Mouse (Mus musculus): ENCODE results near the gene Prss56. TPM values are rescaled to one million over a fixed set of nuclear protein-coding genes. Genes with fewer than 3 reads are reported as not detected.

Prss56 gene
- polyA plus RNA-seq, 1 experiment from 2014 or later: not detected

- 7% methylated on average over 4 of the region's 4 CpGs for WGBS
These were observed 31.6 kb downstream of the Prss56 start for GRCm38 (mm10) chr1:87214748-87215147.

GRCm38 (mm10) chr1:87217938-87218337, 34.8 kb downstream of the Prss56 start:
- no peak overlapping the region for H3K9ac ChIP-seq
- 61% methylated on average over 3 of the region's 3 CpGs for WGBS
- no peaks in the 10 kb centered on the region for H3K9me3 ChIP-seq
- H3K27me3 ChIP-seq (replicated peaks): no peaks in the 10 kb centered on the region
- no peak overlapping the region for H3K4me2 ChIP-seq (replicated peaks)
- H3K36me3 ChIP-seq: peaks cover 16% of the 10 kb centered on the region
- H3K4me3 ChIP-seq (replicated peaks): no peak overlapping the region
- peaks cover 9% of the 10 kb centered on the region for H3K4me1 ChIP-seq (replicated peaks)
- no peak overlapping the region for H3K27ac ChIP-seq
- no peak for ATAC-seq

More at GRCm38 (mm10) chr1:87214748-87215147, 31.6 kb downstream of the Prss56 start:
- Histone ChIP-seq H3K27me3 (replicated peaks) (no peaks in the 10 kb centered on the region), H3K4me2 (replicated peaks) (peak overlapping the region; percentile 67), H3K4me1 (replicated peaks) (peaks cover 10% of the 10 kb centered on the region), H3K36me3 (no peaks in the 10 kb centered on the region; the same call in 1 of the 2 replicates), H3K9ac (peak overlapping the region; percentile 98), H3K27ac (no peak overlapping the region), H3K4me3 (replicated peaks) (peak overlapping the region; percentile 92), H3K9me3 (no peaks in the 10 kb centered on the region)
- ATAC-seq: no peak

- H3K27me3 ChIP-seq (replicated peaks): no peaks in the 10 kb centered on the region
- H3K36me3 ChIP-seq: peaks cover 51% of the 10 kb centered on the region
- no peaks in the 10 kb centered on the region for H3K9me3 ChIP-seq
- H3K4me3 ChIP-seq (replicated peaks): no peak overlapping the region
- 95% methylated on average over 8 of the region's 8 CpGs for whole genome bisulfite sequencing
- H3K4me2 ChIP-seq (replicated peaks): no peak overlapping the region
- no peak overlapping the region for H3K27ac ChIP-seq
- no peak overlapping the region for H3K9ac ChIP-seq
- ATAC-seq: no peak
- H3K4me1 ChIP-seq (replicated peaks): no peaks in the 10 kb centered on the region
These were observed 42.6 kb downstream of the Prss56 start for GRCm38 (mm10) chr1:87225739-87226138.

GRCm38 (mm10) chr1:87226409-87227159, 43.5 kb downstream of the Prss56 start:
- Histone ChIP-seq H3K9ac (no peak overlapping the region), H3K27ac (no peak overlapping the region), H3K36me3 (peaks cover 47% of the 10 kb centered on the region), H3K4me3 (replicated peaks) (no peak overlapping the region), H3K27me3 (replicated peaks) (no peaks in the 10 kb centered on the region), H3K4me1 (replicated peaks) (no peaks in the 10 kb centered on the region), H3K4me2 (replicated peaks) (no peak overlapping the region), H3K9me3 (no peaks in the 10 kb centered on the region)
- no peak for ATAC-seq
- 96% methylated on average over 1 of the region's 1 CpGs for WGBS

- no peak overlapping the region for H3K4me3 ChIP-seq (replicated peaks)
- H3K9ac ChIP-seq: no peak overlapping the region
- no peak for ATAC-seq
- H3K4me1 ChIP-seq (replicated peaks): no peaks in the 10 kb centered on the region
- H3K4me2 ChIP-seq (replicated peaks): no peak overlapping the region
- H3K9me3 ChIP-seq: no peaks in the 10 kb centered on the region
- WGBS: 92% methylated on average over 3 of the region's 3 CpGs
- no peaks in the 10 kb centered on the region for H3K27me3 ChIP-seq (replicated peaks)
- H3K36me3 ChIP-seq: peaks cover 46% of the 10 kb centered on the region
- H3K27ac ChIP-seq: no peak overlapping the region
These were observed 44.0 kb downstream of the Prss56 start for GRCm38 (mm10) chr1:87227160-87227550.

- H3K36me3 ChIP-seq: peaks cover 36% of the 10 kb centered on the region
- H3K4me1 ChIP-seq (replicated peaks): no peaks in the 10 kb centered on the region
- H3K9ac ChIP-seq: no peak overlapping the region
- H3K9me3 ChIP-seq: no peaks in the 10 kb centered on the region
- no peak for ATAC-seq
- no peak overlapping the region for H3K4me3 ChIP-seq (replicated peaks)
- H3K27ac ChIP-seq: no peak overlapping the region
- H3K4me2 ChIP-seq (replicated peaks): no peak overlapping the region
- WGBS: 88% methylated on average over 5 of the region's 5 CpGs
- no peaks in the 10 kb centered on the region for H3K27me3 ChIP-seq (replicated peaks)
These were observed 47.5 kb downstream of the Prss56 start for GRCm38 (mm10) chr1:87230606-87231005.

GRCm38 (mm10) chr1:87232197-87232596, 49.1 kb downstream of the Prss56 start:
- Histone ChIP-seq H3K36me3 (peaks cover 22% of the 10 kb centered on the region), H3K27me3 (replicated peaks) (no peaks in the 10 kb centered on the region), H3K4me1 (replicated peaks) (no peaks in the 10 kb centered on the region), H3K4me2 (replicated peaks) (no peak overlapping the region), H3K27ac (no peak overlapping the region), H3K9ac (no peak overlapping the region), H3K4me3 (replicated peaks) (no peak overlapping the region), H3K9me3 (no peaks in the 10 kb centered on the region)
- WGBS: 82% methylated on average over 7 of the region's 7 CpGs
- no peak for ATAC-seq

Other genes with a start within 250 kb of the Prss56 start
- gene Alppl2, start 93.4 kb upstream of the Prss56 start, polyA plus RNA-seq (2015; fragmentation: Nextera tagmentation; extraction: Ambion mirVana): not detected in 2 replicates
- 113 and 131 TPM in 2 replicates for gene Alpi, start 81.7 kb upstream of the Prss56 start, polyA plus RNA-seq (2015; fragmentation: Nextera tagmentation; extraction: Ambion mirVana)
- gene Akp3, start 58.3 kb upstream of the Prss56 start, polyA plus RNA-seq (2015; fragmentation: Nextera tagmentation; extraction: Ambion mirVana): 0.11 TPM in 1 of 2 replicates, not detected in the other
- 2.4 and 2.5 TPM in 2 replicates for gene Ecel1, start 26.8 kb upstream of the Prss56 start, polyA plus RNA-seq (2015; fragmentation: Nextera tagmentation; extraction: Ambion mirVana)
- not detected in 2 replicates for gene Chrnd, start 7.3 kb downstream of the Prss56 start, polyA plus RNA-seq (2015; fragmentation: Nextera tagmentation; extraction: Ambion mirVana)
- 0.18 TPM in 1 of 2 replicates, not detected in the other for gene Chrng, start 21.3 kb downstream of the Prss56 start, polyA plus RNA-seq (2015; fragmentation: Nextera tagmentation; extraction: Ambion mirVana)
- 169 and 170 TPM in 2 replicates for gene Eif4e2, start 30.6 kb downstream of the Prss56 start, polyA plus RNA-seq (2015; fragmentation: Nextera tagmentation; extraction: Ambion mirVana)
- gene Efhd1, start 81.0 kb downstream of the Prss56 start, polyA plus RNA-seq (2015; fragmentation: Nextera tagmentation; extraction: Ambion mirVana): 0.08 and 0.57 TPM in 2 replicates
- gene Gigyf2, start 143.7 kb downstream of the Prss56 start, polyA plus RNA-seq (2015; fragmentation: Nextera tagmentation; extraction: Ambion mirVana): 46.8 and 47.5 TPM in 2 replicates
- 0.45 and 0.62 TPM in 2 replicates for gene Kcnj13, start 211.4 kb downstream of the Prss56 start, polyA plus RNA-seq (2015; fragmentation: Nextera tagmentation; extraction: Ambion mirVana)